Mouse (Mus musculus) forebrain, embryonic 16.5 days (tissue): Measurements from ENCODE around the gene Lyz2. TPM values are rescaled to one million over a fixed set of nuclear protein-coding genes. Genes with fewer than 3 reads are reported as not detected.

Source experiments
- ATAC-seq: fragments of 200-750 bp; cut with Nextera tagmentation; 2 replicates; pipeline ENCODE4 v1.8.0; 2017; ENCODE audit warnings: mild to moderate bottlenecking, moderate library complexity
- H3K27ac ChIP-seq: fragments of 300-500 bp; sonication (generic); 2 replicates; pipeline ENCODE4 v1.5.1; 2014; ENCODE audit warnings: low read length, control low read depth
- H3K27me3 ChIP-seq: fragments of 300-500 bp; sonication (generic); replicated peaks from 2 replicates; pipeline ENCODE4 v1.6.1; 2014; ENCODE audit warnings: low read length; ENCODE audit not compliant: control insufficient read depth, insufficient read depth
- H3K36me3 ChIP-seq: fragments of 300-500 bp; sonication (generic); 2 replicates; pipeline ENCODE4 v1.6.1; 2014; ENCODE audit not compliant: control insufficient read depth, insufficient read depth
- H3K4me1 ChIP-seq: fragments of 300-500 bp; sonication (generic); replicated peaks from 2 replicates; pipeline ENCODE4 v1.6.1; 2014; ENCODE audit warnings: low read length; ENCODE audit not compliant: control insufficient read depth, insufficient read depth
- H3K4me2 ChIP-seq: fragments of 300-500 bp; sonication (generic); 2 replicates; pipeline ENCODE4 v1.6.1; 2014; ENCODE audit warnings: mild to moderate bottlenecking, low read length, control low read depth
- H3K4me3 ChIP-seq: fragments of 300-500 bp; sonication (generic); replicated peaks from 2 replicates; pipeline ENCODE4 v1.5.1; 2014; ENCODE audit warnings: mild to moderate bottlenecking, low read length, control low read depth
- H3K9ac ChIP-seq: fragments of 300-500 bp; sonication (generic); replicated peaks from 2 replicates; pipeline ENCODE4 v1.6.1; 2014; ENCODE audit warnings: low read depth, low read length, control low read depth
- H3K9me3 ChIP-seq: fragments of 300-500 bp; sonication (generic); 2 replicates; pipeline ENCODE4 v1.6.1; 2016; ENCODE audit warnings: low read length; ENCODE audit not compliant: control insufficient read depth
- WGBS: fragments of 180-500 bp; shearing (Covaris S2); extraction: QIAGEN DNeasy Blood & Tissue Kit; methylation state at CpG from one replicate; pipeline ENCODE4 v1.1.7; 2014; 5-methylcytosine and 5-hydroxymethylcytosine counted together
- polyA plus RNA-seq: library from polyadenylated mRNA; unstranded; fragments of >200 nt; fragmentation: Nextera tagmentation; extraction: Ambion mirVana; gene quantifications from 2 replicates; pipeline ENCODE4 v1.2.1, GENCODE M21; 2015

Gene Lyz2
- polyA plus RNA-seq = 12.2 and 16.5 TPM in 2 replicates

DNA sequence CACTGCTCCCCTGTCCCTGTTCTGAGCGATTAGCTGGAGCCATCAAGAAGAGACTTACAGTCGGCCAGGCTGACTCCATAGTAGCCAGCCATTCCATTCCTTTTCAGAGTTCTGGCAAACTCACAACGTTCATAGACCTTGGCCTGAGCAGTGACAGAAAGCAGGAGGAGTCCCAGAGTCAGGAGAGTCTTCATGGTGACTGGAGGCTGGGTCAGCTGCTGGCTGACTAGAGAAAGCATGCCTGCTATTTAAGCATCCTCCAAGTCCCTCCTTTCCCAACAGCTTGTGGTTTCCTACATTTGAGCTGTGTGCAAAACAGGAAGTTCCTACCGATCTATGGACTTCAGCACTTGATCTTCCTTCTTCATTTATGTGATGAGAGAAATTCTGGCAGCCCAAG is at the start of gene Lyz2:
Gene Lyz2, minus strand, starts transcription at position 273 of the 400 bp plus-strand sequence.
- Histone ChIP-seq H3K27me3 (no peaks in the 10 kb centered on the region), H3K9ac (no peak within 1 kb of the TSS), H3K4me1 (no peaks in the 10 kb centered on the region), H3K4me3 (no peak within 1 kb of the TSS), H3K9me3 (no peaks in the 10 kb centered on the region), H3K4me2 (no peak within 1 kb of the TSS), H3K27ac (no peak within 1 kb of the TSS), H3K36me3 (no peaks in the 10 kb centered on the region)
- ATAC-seq = no peak
- 62% methylated on average over 4 of the region's 4 CpGs for WGBS

DNA sequence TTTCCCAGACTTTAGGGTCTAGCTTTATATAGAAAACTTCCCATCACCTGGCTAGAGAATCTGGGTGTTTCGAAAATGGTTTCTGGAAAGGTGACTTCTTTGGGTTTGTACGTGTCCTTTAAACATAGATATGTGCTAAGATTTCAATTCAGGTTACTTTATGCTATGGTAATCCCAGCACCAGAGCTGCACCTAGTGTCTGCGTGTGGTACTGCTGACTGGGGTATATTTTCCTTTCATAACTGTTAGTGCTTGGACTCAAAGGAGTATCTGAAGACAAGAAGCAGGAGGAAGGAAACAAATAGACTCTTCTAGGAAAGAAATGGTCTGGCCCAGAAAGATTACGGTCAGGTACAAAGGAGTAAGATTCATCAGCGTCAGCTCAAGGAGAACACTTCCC is 48.4 kb upstream of the Lyz2 start:
- Histone ChIP-seq H3K4me1 (peaks cover under 1% of the 10 kb centered on the region; the same call in 1 of the 2 replicates), H3K27ac (no peak overlapping the region), H3K9ac (no peak overlapping the region), H3K4me3 (no peak overlapping the region), H3K4me2 (no peak overlapping the region), H3K36me3 (no peaks in the 10 kb centered on the region), H3K9me3 (no peaks in the 10 kb centered on the region), H3K27me3 (no peaks in the 10 kb centered on the region)
- 79% methylated on average over 5 of the region's 5 CpGs for WGBS
- no peak for ATAC-seq

DNA sequence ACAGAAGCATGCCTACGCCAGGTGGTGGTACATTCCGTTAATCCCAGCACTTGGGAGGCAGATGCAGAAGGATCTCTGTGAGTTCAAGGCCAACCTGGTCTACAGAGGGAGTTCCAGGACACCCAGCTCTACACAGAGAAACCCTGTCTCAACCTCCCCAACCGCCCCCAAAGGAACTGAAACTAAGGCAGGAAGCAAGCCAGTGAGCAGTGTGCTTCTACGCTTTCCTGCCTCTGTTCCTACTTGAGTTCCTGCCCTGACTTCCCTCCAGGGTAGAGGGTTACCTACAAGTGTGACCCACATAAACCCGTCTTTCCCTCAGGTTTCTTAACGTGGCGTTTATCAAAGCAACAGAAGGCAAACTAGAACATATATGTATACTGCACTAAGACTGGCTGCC is 41.7 kb upstream of the Lyz2 start:
- no peak overlapping the region for H3K27ac ChIP-seq
- H3K4me3 ChIP-seq = no peak overlapping the region
- H3K36me3 ChIP-seq = no peaks in the 10 kb centered on the region
- H3K9me3 ChIP-seq = no peaks in the 10 kb centered on the region
- no peaks in the 10 kb centered on the region for H3K27me3 ChIP-seq
- no peak overlapping the region for H3K4me2 ChIP-seq
- WGBS = 90% methylated on average over 7 of the region's 7 CpGs
- no peak for ATAC-seq
- H3K4me1 ChIP-seq = no peaks in the 10 kb centered on the region
- no peak overlapping the region for H3K9ac ChIP-seq

DNA sequence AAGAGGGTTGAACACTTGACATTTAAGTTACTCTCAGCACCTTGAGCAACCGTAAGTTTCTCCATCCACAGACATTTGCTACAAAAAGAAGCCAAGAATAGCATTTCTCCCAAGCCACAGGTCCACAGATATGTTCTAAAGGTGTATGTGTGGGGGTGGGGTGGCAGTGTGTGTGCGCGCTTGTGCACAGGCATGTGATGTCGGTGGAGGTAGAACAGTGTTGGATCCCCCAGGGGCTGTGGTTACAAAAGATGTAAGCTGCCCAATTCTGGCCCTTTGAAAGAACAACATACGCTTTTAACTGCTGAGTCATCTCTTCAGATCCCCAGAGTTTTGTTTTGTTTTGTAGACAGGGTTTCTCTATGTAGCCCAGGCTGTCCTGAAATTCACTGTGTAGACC is 40.5 kb upstream of the Lyz2 start:
- Histone ChIP-seq H3K4me2 (no peak overlapping the region), H3K4me1 (no peaks in the 10 kb centered on the region), H3K27me3 (no peaks in the 10 kb centered on the region), H3K27ac (no peak overlapping the region), H3K4me3 (no peak overlapping the region), H3K9ac (no peak overlapping the region), H3K36me3 (no peaks in the 10 kb centered on the region), H3K9me3 (no peaks in the 10 kb centered on the region)
- WGBS = 97% methylated on average over 5 of the region's 5 CpGs
- no peak for ATAC-seq

DNA sequence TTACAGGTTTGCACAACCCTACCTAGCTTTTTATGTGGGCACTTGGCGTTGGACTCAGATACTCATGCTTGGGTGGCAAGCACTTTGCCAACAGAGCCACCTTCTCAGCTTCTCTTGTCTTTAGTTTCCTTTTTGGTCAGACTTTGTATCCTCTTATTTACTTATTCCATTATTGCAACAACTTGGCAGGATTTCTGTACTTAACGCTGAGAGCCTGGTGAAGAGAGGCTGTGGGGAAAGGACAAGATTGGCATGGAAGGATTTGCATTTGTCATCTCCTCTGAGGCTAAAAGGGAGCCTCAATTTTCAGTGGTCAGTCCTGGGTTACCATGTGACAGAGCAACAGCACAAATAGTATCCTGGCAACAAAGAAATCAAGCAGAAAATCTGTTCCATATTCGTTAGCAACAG is 38.5 kb upstream of the Lyz2 start:
- H3K4me2 ChIP-seq = no peak overlapping the region
- no peak overlapping the region for H3K4me3 ChIP-seq
- H3K4me1 ChIP-seq = no peaks in the 10 kb centered on the region
- no peak for ATAC-seq
- no peak overlapping the region for H3K9ac ChIP-seq
- no peaks in the 10 kb centered on the region for H3K36me3 ChIP-seq
- no peaks in the 10 kb centered on the region for H3K27me3 ChIP-seq
- no peak overlapping the region for H3K27ac ChIP-seq
- H3K9me3 ChIP-seq = no peaks in the 10 kb centered on the region
- WGBS = 59% methylated on average over 3 of the region's 3 CpGs

DNA sequence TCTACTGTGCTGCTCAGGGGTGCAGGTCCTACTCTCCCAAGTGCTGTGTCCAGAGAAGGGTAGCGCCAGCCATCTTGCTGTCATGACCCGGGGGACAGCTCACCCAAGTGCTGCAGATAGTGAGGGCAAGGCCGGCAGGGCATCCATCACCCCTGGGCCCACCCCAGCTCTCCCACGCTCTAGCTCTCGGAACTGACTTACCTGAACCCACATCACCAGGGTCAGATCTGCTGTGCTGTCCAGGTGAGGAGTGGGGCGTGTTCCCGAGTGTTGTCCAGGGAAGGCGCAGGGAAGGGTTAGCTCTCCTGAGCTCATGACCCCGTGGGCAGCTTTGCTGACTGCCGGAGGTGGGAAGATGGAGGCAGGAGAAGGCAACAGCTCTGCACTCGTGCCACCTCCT is 34.3 kb upstream of the Lyz2 start:
- ATAC-seq = no peak
- no peak overlapping the region for H3K9ac ChIP-seq
- WGBS = 92% methylated on average over 11 of the region's 11 CpGs

DNA sequence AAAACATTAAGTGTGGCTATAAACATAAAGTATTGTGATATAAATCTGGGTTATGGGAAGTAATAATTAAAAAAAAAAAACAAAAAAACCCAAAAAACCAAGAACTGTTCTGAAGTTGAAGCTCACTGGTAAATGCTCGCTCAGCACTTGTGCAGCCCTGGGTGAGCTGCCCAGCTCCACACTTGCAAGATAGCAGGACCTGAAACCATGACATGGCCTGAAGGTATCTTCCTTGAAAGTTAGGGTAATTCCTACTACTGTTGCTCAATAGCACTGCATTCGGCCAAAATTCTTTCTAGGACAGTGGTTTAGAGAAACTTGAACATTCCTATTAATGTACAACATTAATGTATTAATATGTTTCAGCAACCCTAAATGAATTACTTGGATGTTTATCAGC is 31.0 kb upstream of the Lyz2 start:
- no peak overlapping the region for H3K4me2 ChIP-seq
- H3K9ac ChIP-seq = no peak overlapping the region
- no peaks in the 10 kb centered on the region for H3K36me3 ChIP-seq
- no peaks in the 10 kb centered on the region for H3K27me3 ChIP-seq
- 94% methylated on average over 2 of the region's 2 CpGs for WGBS
- H3K27ac ChIP-seq = no peak overlapping the region
- ATAC-seq = no peak
- no peaks in the 10 kb centered on the region for H3K9me3 ChIP-seq
- no peaks in the 10 kb centered on the region for H3K4me1 ChIP-seq
- H3K4me3 ChIP-seq = no peak overlapping the region

More for the DNA sequence above, 34.3 kb upstream of the Lyz2 start:
- no peak overlapping the region for H3K27ac ChIP-seq
- H3K4me2 ChIP-seq = no peak overlapping the region
- H3K9me3 ChIP-seq = no peaks in the 10 kb centered on the region
- H3K36me3 ChIP-seq = no peaks in the 10 kb centered on the region
- H3K27me3 ChIP-seq = no peaks in the 10 kb centered on the region
- no peaks in the 10 kb centered on the region for H3K4me1 ChIP-seq
- H3K4me3 ChIP-seq = no peak overlapping the region

DNA sequence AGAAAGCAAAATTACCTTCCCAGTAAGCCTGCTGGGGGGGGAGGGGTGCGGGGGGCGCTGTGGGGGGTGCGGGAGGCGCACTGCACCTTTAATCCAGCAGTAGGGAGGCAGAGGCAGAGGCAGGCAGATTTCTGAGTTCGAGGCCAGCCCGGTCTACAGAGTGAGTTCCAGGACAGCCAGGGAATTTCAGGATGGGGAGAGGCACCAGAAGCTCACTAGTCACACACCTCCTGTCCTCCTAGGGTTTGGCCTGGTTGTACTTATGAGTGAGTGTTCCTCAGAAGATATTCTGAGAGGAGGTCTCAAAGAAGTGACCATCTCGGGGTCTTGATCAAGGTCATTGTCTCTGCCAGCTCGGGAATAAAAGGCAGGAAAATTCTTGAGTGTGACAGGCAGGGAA is 30.0 kb upstream of the Lyz2 start:
- no peak for ATAC-seq
- WGBS = 89% methylated on average over 8 of the region's 8 CpGs

DNA sequence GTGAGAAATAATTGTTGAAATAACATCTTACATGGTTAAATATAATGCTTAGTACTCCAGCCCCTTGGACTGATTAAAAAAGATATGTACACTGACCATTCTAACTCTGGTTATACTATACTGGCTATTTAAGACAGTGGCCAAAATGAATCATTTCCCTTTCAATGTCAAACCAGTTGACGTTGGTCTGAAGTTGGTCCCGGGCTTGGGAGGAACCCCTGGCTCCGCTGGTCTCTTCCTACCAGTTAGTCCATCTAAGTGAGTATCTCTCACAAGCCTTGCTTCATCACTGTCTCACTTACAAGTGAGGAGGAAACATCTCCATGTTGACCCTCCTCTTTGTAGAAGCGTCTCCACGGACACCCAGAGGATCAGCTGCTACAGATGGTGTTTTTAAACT is 22.2 kb upstream of the Lyz2 start:
- 94% methylated on average over 5 of the region's 5 CpGs for WGBS
- Histone ChIP-seq H3K9ac (no peak overlapping the region), H3K36me3 (no peaks in the 10 kb centered on the region), H3K4me2 (no peak overlapping the region), H3K4me3 (no peak overlapping the region), H3K9me3 (no peaks in the 10 kb centered on the region), H3K27ac (no peak overlapping the region), H3K4me1 (no peaks in the 10 kb centered on the region), H3K27me3 (no peaks in the 10 kb centered on the region)
- ATAC-seq = no peak

More for the DNA sequence above, 30.0 kb upstream of the Lyz2 start:
- Histone ChIP-seq H3K9ac (no peak overlapping the region), H3K4me2 (no peak overlapping the region), H3K36me3 (no peaks in the 10 kb centered on the region), H3K27ac (no peak overlapping the region), H3K9me3 (no peaks in the 10 kb centered on the region), H3K4me1 (no peaks in the 10 kb centered on the region), H3K27me3 (no peaks in the 10 kb centered on the region), H3K4me3 (no peak overlapping the region)

DNA sequence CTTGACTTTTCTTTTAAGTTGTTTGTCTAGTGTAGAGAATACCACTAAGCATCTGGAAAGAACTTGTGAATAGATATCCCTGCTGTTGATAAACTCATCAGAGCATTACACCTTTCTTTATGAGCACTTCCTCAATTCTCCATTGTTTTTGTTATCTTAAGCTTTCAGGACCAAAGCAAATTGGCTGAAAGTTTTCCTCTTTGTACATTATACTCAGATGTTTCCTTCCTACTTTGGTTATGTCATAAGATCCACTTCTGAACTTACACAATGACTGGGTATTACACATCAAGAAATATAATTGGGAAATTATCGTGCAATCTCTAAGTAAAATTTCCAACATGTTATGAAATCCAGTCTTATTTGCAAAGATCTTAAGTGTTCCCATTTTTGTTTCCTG is 19.6 kb upstream of the Lyz2 start:
- Histone ChIP-seq H3K4me1 (no peaks in the 10 kb centered on the region), H3K9ac (no peak overlapping the region), H3K27me3 (no peaks in the 10 kb centered on the region), H3K36me3 (no peaks in the 10 kb centered on the region), H3K4me2 (no peak overlapping the region), H3K9me3 (no peaks in the 10 kb centered on the region), H3K27ac (no peak overlapping the region), H3K4me3 (no peak overlapping the region)
- WGBS = 88% methylated on average over 1 of the region's 1 CpGs
- no peak for ATAC-seq
